Mouse (Mus musculus): ENCODE data around the gene Cpm. TPM values are rescaled to one million over a fixed set of nuclear protein-coding genes. Genes with fewer than 3 reads are reported as not detected.

The Cpm gene
- total and polyA plus RNA-seq, 3 experiments: 0.27 TPM; not detected in 2

- Histone ChIP-seq H3K27me3 (ENCODE audit: insufficient read depth, low read length) (no peaks in the 10 kb centered on the region), H3K4me1 (ENCODE audit: insufficient read depth, low read depth, low read length) (no peaks in the 10 kb centered on the region), H3K4me3 (ENCODE audit: low read depth, low read length) (no peak overlapping the region), H3K9me3 (replicated peaks) (no peaks in the 10 kb centered on the region), H3K36me3 (replicated peaks) (no peaks in the 10 kb centered on the region)
- ATAC-seq (ENCODE audit: extremely low read depth, insufficient number of reproducible peaks, low FRiP score, poor library complexity, severe bottlenecking) (no peak), DNase-seq (ENCODE audit: low spot score) (no peak)
- TF ChIP-seq TAL1 (conservative IDR thresholded peaks at IDR 0.05; ENCODE audit: low read depth, low read length): no peak
- no peak for TF ChIP-seq CTCF (IDR thresholded peaks at IDR 0.05; ENCODE audit: low read depth, low read length)
- TF ChIP-seq POLR2AphosphoS5 (IDR thresholded peaks at IDR 0.05; ENCODE audit: insufficient replicate concordance, low read depth, low read length): no peak
- TF ChIP-seq GATA2 (IDR thresholded peaks at IDR 0.05; ENCODE audit: borderline replicate concordance, low read depth, low read length): no peak
- no peak for TF ChIP-seq GATA1 (IDR thresholded peaks at IDR 0.05; ENCODE audit: borderline replicate concordance, low read length)
Observed at GRCm38 (mm10) chr10:117624655-117625497, 4.4 kb upstream of the Cpm start.

- ATAC-seq (ENCODE audit: extremely low read depth, insufficient number of reproducible peaks, low FRiP score, poor library complexity, severe bottlenecking): no peak
- no peaks in the 10 kb centered on the region for H3K4me1 ChIP-seq (ENCODE audit: insufficient read depth, low read depth, low read length)
- no peaks in the 10 kb centered on the region for H3K9me3 ChIP-seq (replicated peaks)
- TF ChIP-seq GATA1 (IDR thresholded peaks at IDR 0.05; ENCODE audit: borderline replicate concordance, low read length) (no peak), POLR2AphosphoS5 (IDR thresholded peaks at IDR 0.05; ENCODE audit: insufficient replicate concordance, low read depth, low read length) (no peak), TAL1 (conservative IDR thresholded peaks at IDR 0.05; ENCODE audit: low read depth, low read length) (no peak), GATA2 (IDR thresholded peaks at IDR 0.05; ENCODE audit: borderline replicate concordance, low read depth, low read length) (no peak), CTCF (IDR thresholded peaks at IDR 0.05; ENCODE audit: low read depth, low read length) (no peak)
- no peak for DNase-seq (ENCODE audit: low spot score)
- H3K27me3 ChIP-seq (ENCODE audit: insufficient read depth, low read length): no peaks in the 10 kb centered on the region
- H3K4me3 ChIP-seq (ENCODE audit: low read depth, low read length): no peak overlapping the region
- no peaks in the 10 kb centered on the region for H3K36me3 ChIP-seq (replicated peaks)
Observed at GRCm38 (mm10) chr10:117625500-117626296, 3.6 kb upstream of the Cpm start.

GRCm38 (mm10) chr10:117626297-117626613, 3.0 kb upstream of the Cpm start:
- Histone ChIP-seq H3K9me3 (replicated peaks) (no peaks in the 10 kb centered on the region), H3K36me3 (replicated peaks) (no peaks in the 10 kb centered on the region), H3K4me3 (ENCODE audit: low read depth, low read length) (no peak overlapping the region), H3K4me1 (ENCODE audit: insufficient read depth, low read depth, low read length) (no peaks in the 10 kb centered on the region), H3K27me3 (ENCODE audit: insufficient read depth, low read length) (no peaks in the 10 kb centered on the region)
- TF ChIP-seq GATA1 (IDR thresholded peaks at IDR 0.05; ENCODE audit: borderline replicate concordance, low read length): no peak
- no peak for TF ChIP-seq TAL1 (conservative IDR thresholded peaks at IDR 0.05; ENCODE audit: low read depth, low read length)
- no peak for TF ChIP-seq POLR2AphosphoS5 (IDR thresholded peaks at IDR 0.05; ENCODE audit: insufficient replicate concordance, low read depth, low read length)
- no peak for TF ChIP-seq GATA2 (IDR thresholded peaks at IDR 0.05; ENCODE audit: borderline replicate concordance, low read depth, low read length)
- TF ChIP-seq CTCF (IDR thresholded peaks at IDR 0.05; ENCODE audit: low read depth, low read length): no peak
- DNase-seq (ENCODE audit: low spot score): no peak
- ATAC-seq (ENCODE audit: extremely low read depth, insufficient number of reproducible peaks, low FRiP score, poor library complexity, severe bottlenecking): no peak

- no peak for TF ChIP-seq POLR2AphosphoS5 (IDR thresholded peaks at IDR 0.05; ENCODE audit: insufficient replicate concordance, low read depth, low read length)
- no peak for TF ChIP-seq CTCF (IDR thresholded peaks at IDR 0.05; ENCODE audit: low read depth, low read length)
- TF ChIP-seq GATA1 (IDR thresholded peaks at IDR 0.05; ENCODE audit: borderline replicate concordance, low read length): no peak
- TF ChIP-seq TAL1 (conservative IDR thresholded peaks at IDR 0.05; ENCODE audit: low read depth, low read length): no peak
- TF ChIP-seq GATA2 (IDR thresholded peaks at IDR 0.05; ENCODE audit: borderline replicate concordance, low read depth, low read length): no peak
- no peak for ATAC-seq (ENCODE audit: extremely low read depth, insufficient number of reproducible peaks, low FRiP score, poor library complexity, severe bottlenecking)
- Histone ChIP-seq H3K4me3 (ENCODE audit: low read depth, low read length) (no peak overlapping the region), H3K9me3 (replicated peaks) (no peaks in the 10 kb centered on the region), H3K4me1 (ENCODE audit: insufficient read depth, low read depth, low read length) (no peaks in the 10 kb centered on the region), H3K27me3 (ENCODE audit: insufficient read depth, low read length) (no peaks in the 10 kb centered on the region), H3K36me3 (replicated peaks) (no peaks in the 10 kb centered on the region)
- no peak for DNase-seq (ENCODE audit: low spot score)
Observed at GRCm38 (mm10) chr10:117626840-117627615, 2.3 kb upstream of the Cpm start.

- no peaks in the 10 kb centered on the region for H3K9me3 ChIP-seq (replicated peaks)
- H3K36me3 ChIP-seq (replicated peaks): no peaks in the 10 kb centered on the region
- H3K4me3 ChIP-seq (ENCODE audit: low read depth, low read length): no peak overlapping the region
- DNase-seq (ENCODE audit: low spot score) (no peak), ATAC-seq (ENCODE audit: extremely low read depth, insufficient number of reproducible peaks, low FRiP score, poor library complexity, severe bottlenecking) (no peak)
- TF ChIP-seq TAL1 (conservative IDR thresholded peaks at IDR 0.05; ENCODE audit: low read depth, low read length) (no peak), GATA1 (IDR thresholded peaks at IDR 0.05; ENCODE audit: borderline replicate concordance, low read length) (no peak), POLR2AphosphoS5 (IDR thresholded peaks at IDR 0.05; ENCODE audit: insufficient replicate concordance, low read depth, low read length) (no peak), GATA2 (IDR thresholded peaks at IDR 0.05; ENCODE audit: borderline replicate concordance, low read depth, low read length) (no peak)
- no peaks in the 10 kb centered on the region for H3K4me1 ChIP-seq (ENCODE audit: insufficient read depth, low read depth, low read length)
- no peaks in the 10 kb centered on the region for H3K27me3 ChIP-seq (ENCODE audit: insufficient read depth, low read length)
Observed at GRCm38 (mm10) chr10:117627616-117627930, 1.7 kb upstream of the Cpm start.

DNA sequence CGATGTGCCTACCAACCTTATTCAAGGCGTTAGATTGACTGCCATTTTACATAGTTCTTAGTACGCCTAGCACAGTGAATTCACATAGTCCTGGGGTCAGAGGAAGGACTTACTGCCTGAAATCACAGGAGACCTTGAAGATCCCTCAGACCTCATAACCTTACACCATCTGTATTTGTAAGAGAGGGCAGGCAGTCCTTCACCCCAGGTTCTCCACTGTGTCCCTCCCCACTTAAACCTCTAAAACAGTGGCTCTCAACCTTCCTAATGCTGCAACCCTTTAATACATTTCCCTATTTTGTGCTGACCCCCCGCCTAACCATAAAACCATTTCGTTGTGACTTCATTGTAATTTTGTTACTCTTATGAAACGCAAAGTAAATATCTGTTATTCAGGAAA, 1.4 kb upstream of the Cpm start:
- Histone ChIP-seq H3K9me3 (replicated peaks) (no peaks in the 10 kb centered on the region), H3K4me3 (ENCODE audit: low read depth, low read length) (no peak overlapping the region), H3K27me3 (ENCODE audit: insufficient read depth, low read length) (no peaks in the 10 kb centered on the region), H3K36me3 (replicated peaks) (no peaks in the 10 kb centered on the region), H3K4me1 (ENCODE audit: insufficient read depth, low read depth, low read length) (no peaks in the 10 kb centered on the region)
- ATAC-seq (ENCODE audit: extremely low read depth, insufficient number of reproducible peaks, low FRiP score, poor library complexity, severe bottlenecking) (no peak), DNase-seq (ENCODE audit: low spot score) (no peak)
- no peak for TF ChIP-seq GATA1 (IDR thresholded peaks at IDR 0.05; ENCODE audit: borderline replicate concordance, low read length)
